In genomic region chr17:73639401-73640116, GRCm38 (mm10) we compare ENCODE assay signal across 10 mouse cellular contexts.
DNase-seq lines count a peak whose midpoint lies in the region; ATAC-seq lines count a peak whose summit lies in the region.
"Had no signal": no experiment of that assay in that cellular context is flagged by ENCODE, and none has a peak within 500 bp of the region (broad histone marks: within the 10 kb centered on the region; RNA-seq: fewer than 3 reads in every experiment).

No protein-coding gene starts in this region.

- WGBS in midbrain, embryonic 11.5 days: 35% methylated on average over 6 of the region's 6 CpGs
- WGBS in midbrain, embryonic 10.5 days: 36% methylated on average over 6 of the region's 6 CpGs
- 32% methylated on average over 6 of the region's 6 CpGs for WGBS in hindbrain, embryonic 14.5 days
- 35% methylated on average over 6 of the region's 6 CpGs for WGBS in stomach, embryonic 15.5 days

- no peak for ATAC-seq in midbrain, embryonic 11.5 days (ENCODE audit: low FRiP score)
- no peak; the same call in 1 of the 2 replicates for ATAC-seq in hindbrain, embryonic 14.5 days (ENCODE audit: low FRiP score)
- ATAC-seq in stomach, embryonic 15.5 days (ENCODE audit: insufficient read depth, low FRiP score, low read depth): peak; percentile 74
- no peak for ATAC-seq in erythroid progenitor cell, adult 5-6 weeks (replicated peaks; ENCODE audit: low FRiP score, poor library complexity, severe bottlenecking)

- H3K36me3 ChIP-seq in midbrain, embryonic 11.5 days (ENCODE audit: control insufficient read depth, insufficient read depth, low read length): no peaks in the 10 kb centered on the region
- H3K36me3 ChIP-seq in midbrain, embryonic 10.5 days: no peaks in the 10 kb centered on the region
- H3K36me3 ChIP-seq in hindbrain, embryonic 14.5 days (replicated peaks; ENCODE audit: control insufficient read depth, insufficient read depth): no peaks in the 10 kb centered on the region
- no peaks in the 10 kb centered on the region for H3K36me3 ChIP-seq in stomach, embryonic 15.5 days

- H3K4me1 ChIP-seq in midbrain, embryonic 11.5 days (ENCODE audit: control insufficient read depth, insufficient read depth, low read length): 0 out of 2 replicates have a peak, but pooled peaks cover 3% of the 10 kb centered on the region
- H3K4me1 ChIP-seq in midbrain, embryonic 10.5 days: peaks cover 16% of the 10 kb centered on the region
- H3K4me1 ChIP-seq in hindbrain, embryonic 14.5 days (replicated peaks; ENCODE audit: control insufficient read depth, insufficient read depth, low read length): no peaks in the 10 kb centered on the region; the same call in 1 of the 2 replicates
- H3K4me1 ChIP-seq in stomach, embryonic 15.5 days: no peaks in the 10 kb centered on the region

- H3K4me3 ChIP-seq in midbrain, embryonic 11.5 days (ENCODE audit: low read depth, low read length): no peak overlapping the region
- H3K4me3 ChIP-seq in midbrain, embryonic 10.5 days: no peak overlapping the region
- H3K4me3 ChIP-seq in hindbrain, embryonic 14.5 days (replicated peaks; ENCODE audit: low read length): no peak overlapping the region
- no peak overlapping the region for H3K4me3 ChIP-seq in stomach, embryonic 15.5 days (replicated peaks)

- no peaks in the 10 kb centered on the region for H3K9me3 ChIP-seq in midbrain, embryonic 11.5 days (ENCODE audit: control insufficient read depth, low read length)
- 0 out of 2 replicates have a peak, but pooled peaks cover 3% of the 10 kb centered on the region for H3K9me3 ChIP-seq in midbrain, embryonic 10.5 days (replicated peaks)
- H3K9me3 ChIP-seq in hindbrain, embryonic 14.5 days (ENCODE audit: control insufficient read depth, low read length): no peaks in the 10 kb centered on the region
- no peaks in the 10 kb centered on the region for H3K9me3 ChIP-seq in stomach, embryonic 15.5 days

- H3K9ac ChIP-seq in midbrain, embryonic 11.5 days (ENCODE audit: low read length): no peak overlapping the region
- H3K9ac ChIP-seq in hindbrain, embryonic 14.5 days: no peak overlapping the region
- H3K9ac ChIP-seq in stomach, embryonic 15.5 days: no peak overlapping the region

- no peak overlapping the region for H3K27ac ChIP-seq in midbrain, embryonic 11.5 days (ENCODE audit: low read depth, low read length)
- H3K27ac ChIP-seq in midbrain, embryonic 10.5 days (replicated peaks): no peak overlapping the region
- H3K27ac ChIP-seq in hindbrain, embryonic 14.5 days: 0 out of 2 replicates have a peak overlapping the region, but pooled peaks have one; percentile 8
- H3K27ac ChIP-seq in stomach, embryonic 15.5 days: no peak overlapping the region

- H3K4me2 ChIP-seq in midbrain, embryonic 11.5 days: no peak overlapping the region
- no peak overlapping the region for H3K4me2 ChIP-seq in hindbrain, embryonic 14.5 days (replicated peaks)
- H3K4me2 ChIP-seq in stomach, embryonic 15.5 days: no peak overlapping the region

- H3K27me3 ChIP-seq in midbrain, embryonic 11.5 days (ENCODE audit: control insufficient read depth, insufficient read depth, low read length): no peaks in the 10 kb centered on the region
- H3K27me3 ChIP-seq in midbrain, embryonic 10.5 days (ENCODE audit: low read depth, poor library complexity, severe bottlenecking): no peaks in the 10 kb centered on the region
- no peaks in the 10 kb centered on the region for H3K27me3 ChIP-seq in hindbrain, embryonic 14.5 days (ENCODE audit: control insufficient read depth, insufficient read depth, low read length)
- H3K27me3 ChIP-seq in stomach, embryonic 15.5 days (replicated peaks): no peaks in the 10 kb centered on the region

- peak; percentile 72 for DNase-seq in midbrain, embryonic 11.5 days (ENCODE audit: low spot score, missing footprints)
- no peak for DNase-seq in midbrain, embryonic 10.5 days (ENCODE audit: low spot score)
- no peak for DNase-seq in hindbrain, embryonic 14.5 days (ENCODE audit: low spot score)
- DNase-seq in kidney, postnatal 14 days: peak; percentile 71
- no peak for DNase-seq in gastrocnemius, postnatal 25 days
- DNase-seq: cerebellum, adult 2 months; layer of hippocampus, postnatal 36 days; lung, adult 2 months had no signal

Comparison
In these comparisons a context has a peak if more than half of its experiments do, and no peak if none do; other contexts are left out.
1. DNase-seq: peak in midbrain, embryonic 11.5 days (single experiment) and kidney, postnatal 14 days (single experiment); none in midbrain, embryonic 10.5 days (single experiment), hindbrain, embryonic 14.5 days (single experiment) and gastrocnemius, postnatal 25 days (single experiment).